Mouse (Mus musculus) adrenal gland, postnatal 4 days (tissue): ENCODE data around the gene Trdn. TPM values are rescaled to one million over a fixed set of nuclear protein-coding genes. Genes with fewer than 3 reads are reported as not detected.

Experiments
- DNase-seq, 2 experiments: peaks; one replicate each; pipeline ENCODE4 v3.0.0; 2021 to 2022; ENCODE audit warnings: low spot score in 2 of 2, mixed read lengths in 2 of 2
- long read RNA-seq, 2 experiments: library from polyadenylated mRNA; stranded (forward); transcript quantifications; one replicate each; pipeline ENCODE4 v2.0.0; 2021
- total RNA-seq, 2 experiments: library from RNA; stranded (reverse); gene quantifications; 2 replicates each; pipeline ENCODE4 v1.2.3; 2021

The Trdn gene
- total RNA-seq = 10 to 100 TPM in 1 of 2 experiments, 1 to 10 TPM in 1; 6.7 to 20.3 TPM
- long read RNA-seq, experiment 1, partial matches to known transcripts = 10 of 15 reads
- long read RNA-seq, experiment 1, other reads (novel, unspliced or antisense) = 5 of 15 reads
- long read RNA-seq, experiment 2, full-length matches to known transcripts = 1 of 12 reads
- long read RNA-seq, experiment 2, partial matches to known transcripts = 8 of 12 reads
- long read RNA-seq, experiment 2, other reads (novel, unspliced or antisense) = 3 of 12 reads

DNA sequence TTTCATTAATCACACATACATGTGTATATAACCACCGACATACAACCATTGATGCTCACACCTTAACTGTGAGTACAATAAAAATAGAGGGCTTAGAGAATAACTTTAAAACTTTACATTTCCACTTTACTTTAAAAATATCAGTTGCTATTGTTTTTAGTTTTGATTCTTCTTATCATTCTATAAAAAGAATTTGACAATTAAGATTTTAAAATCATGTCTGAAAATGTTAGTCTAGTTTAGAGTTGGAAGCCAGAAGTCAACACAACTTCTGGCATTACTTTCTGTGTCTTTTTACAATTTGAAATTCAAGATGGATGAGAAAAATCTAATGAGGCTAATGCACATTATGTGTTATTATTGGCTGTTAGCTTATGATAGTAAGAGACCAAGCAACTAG is at the start of gene Trdn:
TSS of gene Trdn (plus strand) at position 301 of the 400 bp plus-strand sequence.
- DNase-seq = no peak

DNA sequence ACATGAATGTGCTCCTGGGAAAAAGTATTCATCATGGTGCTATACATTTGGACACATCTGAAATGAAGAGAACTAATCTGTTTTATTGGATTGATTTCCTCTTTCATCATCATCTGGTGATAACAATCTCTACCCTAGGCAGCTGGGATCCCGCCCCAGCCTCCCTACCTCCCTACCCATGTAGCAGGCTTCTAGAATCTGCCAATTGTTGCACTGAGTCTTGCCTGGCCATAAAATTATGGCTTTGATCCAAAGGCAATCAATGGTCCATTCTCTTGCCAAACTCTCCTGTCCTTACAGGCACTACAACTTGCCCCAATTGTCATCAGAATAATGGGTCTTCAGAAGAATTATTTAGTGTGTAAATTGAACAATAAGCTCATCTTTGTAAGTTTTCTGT is 19.6 kb upstream of the Trdn start:
- no peak for DNase-seq

DNA sequence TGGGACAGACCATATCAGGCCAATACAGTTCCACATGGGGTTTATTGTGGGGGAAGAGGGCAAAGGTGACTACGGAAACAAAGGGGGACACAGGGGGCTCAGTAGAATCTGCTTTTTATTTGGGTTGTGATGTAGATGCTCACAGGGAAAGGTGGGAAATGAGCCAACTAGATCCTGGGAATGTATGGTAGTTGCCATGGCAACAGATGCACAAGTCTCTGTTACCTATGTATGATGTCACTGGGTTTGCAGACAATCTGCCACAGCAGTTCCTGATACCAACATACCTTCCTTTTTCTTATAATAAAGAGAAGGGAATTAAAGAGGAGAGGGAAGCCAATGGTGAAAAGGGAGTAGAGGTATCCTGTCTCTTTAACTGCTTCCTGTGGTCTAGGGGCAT is 14.8 kb upstream of the Trdn start:
- no peak for DNase-seq

DNA sequence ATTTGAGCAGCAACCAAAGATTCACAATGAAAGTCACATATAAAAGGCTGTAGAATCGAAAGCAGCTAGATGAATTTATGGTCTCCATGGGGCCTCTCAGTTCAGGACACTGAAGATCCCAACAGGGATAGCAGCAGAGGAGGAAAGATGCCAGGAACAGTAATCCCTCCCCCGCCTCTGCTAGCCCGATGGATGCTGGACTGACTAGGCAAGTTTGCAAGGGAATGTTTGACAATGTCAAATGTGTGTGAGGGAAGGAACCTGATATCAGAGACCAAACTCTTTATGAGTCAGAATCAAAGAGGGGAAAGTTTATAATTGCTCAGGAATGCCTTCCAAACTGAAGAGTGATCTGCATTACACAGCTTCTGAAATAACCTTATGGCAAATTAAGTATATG is 7.2 kb upstream of the Trdn start:
- DNase-seq = no peak

DNA sequence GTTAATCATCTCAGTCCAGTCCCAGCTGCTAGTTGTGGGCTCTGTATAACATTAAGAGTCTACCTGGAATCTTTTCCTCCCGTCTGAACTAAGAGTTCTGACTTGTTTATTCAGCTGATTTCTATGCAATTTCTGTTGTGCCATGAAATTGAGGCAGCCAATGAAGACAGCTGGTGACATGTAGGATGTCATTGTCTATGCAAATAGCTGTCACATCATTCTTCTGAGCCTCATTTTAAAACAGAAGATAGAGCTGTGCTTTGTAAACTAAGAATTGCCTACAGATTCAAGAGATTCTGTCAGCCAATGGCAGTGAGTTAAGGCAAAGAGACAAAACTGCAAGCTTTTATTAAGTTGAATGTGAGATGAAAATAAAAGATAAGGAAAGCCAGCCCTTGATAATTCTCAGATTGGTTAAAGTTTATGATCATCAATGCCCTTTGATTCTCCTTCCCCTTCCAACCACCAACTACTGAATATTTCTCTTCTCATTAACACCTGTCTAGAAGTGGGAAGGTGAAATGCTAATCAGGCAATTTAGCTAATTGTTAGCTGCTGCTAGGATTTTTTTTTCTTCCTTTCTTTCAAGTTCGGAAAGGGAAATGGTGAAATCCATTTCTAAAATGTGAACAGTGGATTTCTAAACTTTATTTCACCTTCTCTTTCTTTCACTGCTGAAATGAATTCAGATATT is 1.9 kb downstream of the Trdn start:
- DNase-seq = no peak

DNA sequence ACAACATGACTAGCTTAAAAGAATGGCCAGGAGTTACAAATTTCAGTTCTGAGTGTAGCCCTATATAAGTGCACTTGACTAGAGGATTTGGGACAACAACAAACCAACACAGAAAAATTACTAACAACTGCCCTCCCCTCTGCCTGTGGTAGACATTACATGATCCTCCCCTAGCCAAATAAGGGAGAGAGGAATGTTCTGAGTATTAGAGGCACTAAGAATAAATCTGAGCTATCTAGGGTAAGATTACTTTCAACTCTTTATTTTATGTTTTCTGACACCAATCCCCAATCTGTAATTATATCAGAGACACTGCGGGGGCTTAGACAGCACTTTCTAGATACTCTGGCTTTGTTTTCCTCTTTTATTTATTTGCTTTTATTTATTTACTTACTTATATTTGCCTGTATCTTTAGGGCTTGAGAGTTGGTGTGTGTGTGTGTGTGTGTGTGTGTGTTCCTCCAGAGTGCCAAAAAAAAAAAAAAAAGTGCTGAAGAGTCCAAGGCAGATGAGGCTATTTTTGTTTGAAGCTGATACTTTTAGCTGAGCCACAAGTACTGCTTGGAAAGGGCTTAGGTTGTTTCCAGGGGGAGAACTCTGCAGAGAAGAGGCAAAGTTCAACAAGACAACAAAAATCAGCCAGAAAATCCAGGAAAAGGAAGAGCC is 2.7 kb downstream of the Trdn start:
- DNase-seq = no peak

DNA sequence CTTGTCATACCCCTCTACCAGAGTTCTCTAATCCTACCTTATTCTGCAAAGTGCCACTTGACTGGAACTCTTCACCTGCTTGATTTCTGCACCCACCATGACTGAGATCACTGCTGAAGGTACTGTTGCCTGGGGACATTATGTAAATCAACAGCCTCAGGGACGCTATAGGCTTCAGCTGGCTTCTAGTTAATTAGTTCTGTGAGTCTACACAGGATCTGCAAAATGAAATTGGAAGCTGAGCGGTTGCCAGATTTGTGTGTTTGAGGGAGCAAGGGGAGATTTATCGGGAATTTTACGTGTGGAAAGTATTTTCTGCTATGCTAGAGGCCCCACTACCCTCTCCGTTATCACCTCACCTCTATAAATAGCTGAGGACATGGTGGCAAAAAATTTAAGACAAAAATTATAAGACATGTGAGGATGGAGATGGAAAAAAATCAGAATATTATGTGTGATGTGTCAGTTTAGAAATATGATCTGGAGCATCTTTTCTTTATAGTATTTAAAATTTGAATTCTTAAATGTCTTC is 3.3 kb downstream of the Trdn start:
- no peak for DNase-seq

DNA sequence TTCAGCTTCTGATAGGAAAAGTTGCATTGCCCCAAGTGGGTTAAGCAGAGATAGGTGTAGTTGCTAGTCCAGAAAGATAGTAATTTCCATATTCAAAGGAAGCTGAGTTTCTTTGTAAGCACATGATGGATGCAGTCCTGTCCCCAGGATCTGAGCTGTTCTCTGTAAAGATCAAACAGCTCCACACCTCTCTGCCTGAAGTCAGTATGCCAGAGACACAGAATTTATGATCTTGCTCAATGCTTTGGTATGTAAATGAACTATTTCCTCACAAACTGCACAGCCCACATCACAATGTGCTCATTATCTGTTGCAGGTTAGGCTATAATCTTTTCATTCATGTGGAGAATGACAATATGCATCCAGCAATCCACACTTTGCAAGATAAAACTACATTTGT is 8.0 kb downstream of the Trdn start:
- no peak for DNase-seq

DNA sequence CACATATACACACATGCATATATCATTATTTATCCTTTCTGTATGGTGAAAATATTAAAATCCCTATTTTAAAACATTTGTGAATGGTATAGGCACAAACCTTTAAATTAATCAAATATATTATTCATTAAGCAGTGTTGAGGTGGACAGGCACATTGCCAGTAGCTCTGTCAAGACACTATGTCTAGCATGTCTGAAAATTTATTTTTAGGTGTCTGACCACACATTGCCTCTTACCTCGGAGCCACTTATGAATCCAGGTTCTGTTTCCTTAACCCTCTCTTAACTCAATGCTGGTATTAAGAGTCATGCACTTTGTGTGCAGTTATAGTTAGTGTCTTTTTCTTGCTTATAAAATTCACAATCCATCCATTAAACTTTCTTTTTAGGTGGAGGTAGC is 12.0 kb downstream of the Trdn start:
- DNase-seq = no peak

DNA sequence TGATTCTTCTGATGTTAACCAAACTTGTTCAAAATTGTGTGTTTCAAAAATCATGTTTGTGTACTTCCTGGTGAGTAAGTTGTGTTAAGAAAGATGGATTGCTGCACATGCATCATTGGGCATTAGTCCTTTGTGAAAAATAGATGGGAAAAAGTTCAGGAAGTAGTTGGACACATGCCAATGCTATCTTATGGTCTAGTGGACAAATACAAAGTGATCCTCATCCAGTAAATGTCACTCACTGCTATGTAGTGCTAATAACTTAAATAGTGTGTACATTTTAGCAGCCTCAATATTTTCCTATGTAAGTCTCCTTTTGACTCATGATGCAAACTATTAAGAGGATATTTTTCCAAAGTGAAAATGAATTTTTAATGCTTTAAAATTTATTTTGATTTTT is 27.6 kb downstream of the Trdn start:
- DNase-seq = no peak

DNA sequence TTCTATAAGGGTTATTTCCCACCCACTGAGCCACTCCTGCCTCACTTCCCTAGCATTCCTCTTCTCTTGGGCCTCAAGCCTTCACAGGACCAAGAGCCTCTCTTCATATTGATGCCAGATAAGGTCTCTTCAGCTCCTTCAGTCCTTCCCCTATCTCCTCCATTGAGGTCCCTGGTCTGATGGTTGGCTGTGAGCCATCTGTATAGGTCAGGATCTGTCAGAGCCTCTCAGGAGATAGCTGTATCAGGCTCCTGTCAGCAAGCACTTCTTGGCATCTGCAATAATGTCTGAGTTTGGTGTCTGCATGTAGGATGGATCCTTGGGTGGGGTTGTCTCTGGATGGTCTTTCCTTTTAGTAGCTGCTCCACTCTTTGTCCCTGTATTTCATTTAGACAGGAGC is 42.7 kb downstream of the Trdn start:
- DNase-seq = no peak

DNA sequence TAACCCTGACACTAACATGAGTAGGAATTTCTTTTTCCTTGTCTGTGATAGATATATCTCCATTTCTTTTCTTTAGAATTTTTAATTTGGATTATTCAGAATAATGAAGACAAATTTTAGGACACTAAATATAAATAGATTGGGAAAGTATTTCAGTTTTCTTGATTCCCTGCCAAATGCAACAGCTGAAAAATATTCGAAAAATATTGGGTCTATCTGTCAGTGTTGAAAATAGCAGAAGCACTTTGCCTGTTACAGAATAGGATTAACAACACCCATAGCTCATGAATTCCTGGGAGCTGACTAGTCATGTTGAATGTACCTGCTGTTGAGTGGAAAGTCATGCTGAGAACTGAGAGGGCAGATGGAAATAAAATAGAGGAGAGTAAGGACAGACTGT is 64.6 kb downstream of the Trdn start:
- no peak for DNase-seq

DNA sequence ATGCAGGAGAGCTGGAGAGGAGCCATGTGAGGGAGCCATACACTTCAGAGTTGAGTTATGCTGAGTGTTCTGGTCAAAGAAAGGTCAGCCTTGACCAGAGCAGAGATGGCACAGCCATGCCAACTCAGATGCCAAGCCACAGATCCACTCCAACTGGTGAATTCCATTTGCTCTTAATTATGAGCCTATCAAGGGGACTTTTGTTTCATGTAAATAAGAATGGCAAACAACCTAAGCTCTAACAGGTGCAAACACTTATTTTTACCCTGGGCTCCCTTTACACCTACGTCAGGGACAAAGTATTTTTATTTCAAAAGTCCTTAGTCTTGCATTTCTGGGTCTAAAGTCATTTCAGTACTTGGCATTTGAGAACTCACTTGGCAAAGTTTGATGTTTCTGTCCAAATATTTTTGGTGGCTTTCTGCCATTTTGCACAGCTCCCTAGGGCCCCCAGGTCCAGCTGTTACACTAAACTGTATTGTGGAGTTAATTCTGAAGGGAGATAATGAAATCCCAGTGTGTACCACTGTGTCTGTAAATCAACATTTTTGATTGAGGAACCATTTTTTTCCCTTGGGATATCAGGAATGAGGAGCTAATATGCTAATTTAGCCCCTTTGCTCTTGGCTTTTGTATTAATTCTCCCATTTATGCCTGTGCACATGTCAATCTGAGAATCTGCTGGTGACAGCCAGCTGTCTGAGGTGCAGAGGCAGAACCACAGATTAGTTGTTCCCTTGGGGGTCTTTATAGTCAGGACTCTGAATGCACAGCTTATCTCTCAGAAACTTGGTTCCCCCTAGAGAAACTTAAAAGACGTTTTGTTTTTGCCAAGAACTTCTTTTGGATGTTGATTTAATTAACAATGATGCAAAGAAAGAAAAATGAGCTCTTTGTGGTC is 99.6 kb downstream of the Trdn start:
- no peak for DNase-seq

DNA sequence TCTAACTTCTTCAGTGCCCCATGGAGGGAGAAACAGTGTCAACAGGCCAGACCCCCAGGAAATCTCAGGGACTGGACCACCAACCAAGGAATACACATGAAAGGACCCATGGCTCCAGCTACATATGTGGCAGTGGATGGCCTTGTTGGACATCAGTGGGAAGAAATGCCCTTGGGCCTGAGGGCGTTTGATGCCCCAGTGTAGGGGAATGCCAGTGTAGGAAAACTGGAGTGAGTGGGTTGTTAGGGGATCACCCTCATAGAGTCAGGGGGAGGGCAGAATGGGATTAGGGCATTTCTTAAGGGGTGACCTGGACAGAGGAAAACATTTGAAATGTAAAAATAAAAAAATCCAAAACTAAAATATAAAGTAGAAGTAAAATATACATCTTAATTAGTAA is 108.7 kb downstream of the Trdn start:
- no peak for DNase-seq

DNA sequence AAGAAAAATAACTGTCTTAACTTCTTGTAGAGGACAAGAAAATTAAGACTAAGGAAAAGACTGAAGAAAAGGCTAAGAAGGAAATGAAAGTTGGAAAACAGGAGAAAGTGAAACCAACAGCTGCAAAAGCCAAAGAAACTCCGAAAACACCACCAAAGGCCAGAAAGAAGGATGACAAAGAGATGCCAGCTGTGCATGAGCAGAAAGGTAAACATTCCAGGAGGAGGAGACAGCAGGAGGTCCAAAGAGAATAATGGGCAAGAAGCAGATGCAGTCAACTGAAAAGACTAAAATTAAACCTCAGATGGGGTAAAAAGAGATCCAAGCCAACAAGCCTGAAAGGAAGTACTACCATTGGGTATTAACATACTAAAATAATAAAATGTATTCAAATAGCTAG is 115.6 kb downstream of the Trdn start:
- DNase-seq = no peak

DNA sequence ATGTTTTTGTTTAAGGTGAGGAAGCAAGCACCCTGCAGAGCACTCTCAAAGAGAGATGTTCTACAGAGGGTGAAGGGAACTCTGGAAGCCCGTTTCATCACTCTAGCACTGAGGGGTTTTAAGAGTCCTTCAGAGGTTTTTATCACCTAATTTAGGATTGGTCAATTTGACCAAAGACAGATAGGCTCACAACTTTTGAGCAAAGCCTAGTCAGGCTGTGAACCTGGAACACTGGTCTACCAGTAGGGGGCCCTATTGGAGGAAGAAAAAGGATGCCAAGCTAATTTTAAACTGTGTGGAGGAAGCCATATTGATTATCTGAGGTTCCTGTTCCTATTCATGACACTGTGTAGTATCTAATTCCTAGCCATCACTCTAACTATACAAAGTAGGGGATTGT is 117.9 kb downstream of the Trdn start:
- no peak for DNase-seq

DNA sequence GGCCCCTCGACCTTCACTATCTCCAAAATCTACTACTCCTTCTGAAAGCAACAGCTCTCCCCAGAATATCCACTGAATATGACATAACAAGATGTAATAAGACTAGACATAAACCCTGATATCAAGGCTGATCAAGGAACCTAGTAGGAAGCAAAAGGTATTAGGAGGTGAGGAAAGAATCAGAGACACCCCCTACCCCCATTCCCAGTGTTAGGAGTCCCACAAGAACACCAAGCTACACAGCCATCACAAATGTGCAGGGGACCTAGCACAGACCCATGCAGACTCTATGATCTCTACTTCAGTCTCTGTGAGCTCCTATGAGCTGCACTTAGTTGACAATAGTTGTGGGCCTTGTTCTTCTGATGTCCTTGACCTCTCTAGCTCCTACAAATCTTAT is 130.1 kb downstream of the Trdn start:
- no peak for DNase-seq

DNA sequence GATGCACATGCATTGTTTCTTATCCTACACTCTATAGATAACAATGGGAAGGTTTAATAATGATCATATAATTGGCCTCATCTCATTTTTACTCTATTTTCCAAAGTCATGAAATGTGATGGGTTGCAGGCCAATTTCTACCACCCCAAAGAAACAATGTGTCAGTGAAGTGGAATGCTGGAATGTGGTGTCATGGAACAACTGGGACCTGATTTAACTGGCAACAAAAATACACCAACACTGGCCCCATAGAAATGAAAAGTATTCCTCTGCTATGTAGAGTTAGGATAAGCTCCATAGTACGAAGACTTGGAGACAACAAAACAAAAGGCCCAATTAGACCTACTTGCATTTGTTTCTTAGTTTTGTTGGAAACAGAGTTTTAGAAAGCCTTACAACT is 173.6 kb downstream of the Trdn start:
- DNase-seq = no peak

DNA sequence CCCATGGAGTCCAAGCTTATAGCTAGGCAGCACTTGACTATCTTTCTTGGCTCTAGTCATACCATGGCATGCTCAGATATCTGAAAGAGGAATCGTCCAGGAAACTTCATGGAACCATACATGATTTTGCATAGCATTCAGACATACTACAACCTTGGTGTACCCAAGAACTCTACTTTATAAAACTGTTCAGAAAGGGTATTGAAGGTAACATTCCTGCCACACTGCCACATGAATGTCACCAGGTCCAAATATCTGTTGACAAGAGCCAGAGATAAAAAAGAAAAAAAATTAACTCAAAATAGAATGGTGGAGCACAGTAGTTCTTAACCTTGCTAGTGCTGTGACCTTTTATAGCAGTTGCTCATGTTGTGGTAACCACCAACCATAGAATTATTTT is 175.8 kb downstream of the Trdn start:
- no peak for DNase-seq

DNA sequence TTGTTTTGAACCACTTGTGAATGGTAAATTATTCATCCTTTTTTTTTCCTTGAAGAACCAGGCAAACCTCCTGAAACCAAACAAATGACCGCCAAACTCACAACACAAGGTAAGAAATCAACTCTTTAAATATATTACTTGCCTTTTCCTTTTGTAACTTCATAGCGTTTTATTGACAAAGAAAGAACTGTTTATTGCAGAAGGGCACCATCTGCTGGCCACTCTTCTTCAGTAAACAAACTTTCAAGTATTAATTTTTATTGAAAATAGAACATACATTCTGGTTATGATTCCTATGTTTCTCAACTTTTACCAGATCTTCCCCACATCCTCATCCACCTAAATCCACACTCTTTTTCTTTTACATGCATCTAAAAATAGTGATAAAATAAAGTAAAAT is 224.6 kb downstream of the Trdn start:
- DNase-seq = no peak

DNA sequence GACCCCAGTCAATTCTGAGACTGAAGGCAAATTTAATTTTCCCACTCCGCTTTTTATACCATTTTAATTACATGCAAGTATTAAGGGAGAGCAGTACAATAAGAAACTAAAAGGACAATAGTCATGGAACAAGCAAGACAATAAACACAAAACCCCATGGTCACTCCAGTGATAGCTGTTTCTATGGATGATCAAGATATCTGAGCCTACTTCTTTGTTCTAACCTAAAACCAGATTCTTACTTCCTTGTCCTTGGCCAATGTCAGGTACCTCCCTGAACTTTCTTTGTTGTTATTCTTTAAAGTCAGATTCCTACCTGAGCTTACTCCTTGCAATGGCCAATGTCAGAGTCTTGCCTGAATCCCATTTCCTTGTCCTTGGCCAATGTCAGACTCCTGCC is 272.7 kb downstream of the Trdn start:
- DNase-seq = no peak
